Mouse (Mus musculus) ES-Bruce4 (cell line): ENCODE measurements around the gene Peli2. TPM values are rescaled to one million over a fixed set of nuclear protein-coding genes. Genes with fewer than 3 reads are reported as not detected.

Experiments used
- H3K27ac ChIP-seq: 2 replicates; pipeline ENCODE4 v1.5.1; 2012; ENCODE audit warnings: low read length, inconsistent platforms; ENCODE audit not compliant: insufficient read depth
- H3K27me3 ChIP-seq: 2 replicates; pipeline ENCODE4 v1.6.1; 2012; ENCODE audit warnings: mild to moderate bottlenecking, low read length, inconsistent platforms; ENCODE audit not compliant: control insufficient read depth, poor library complexity, insufficient read depth, severe bottlenecking
- H3K36me3 ChIP-seq: 2 replicates; pipeline ENCODE4 v1.6.1; 2012; ENCODE audit warnings: inconsistent platforms, mild to moderate bottlenecking, low read length, moderate library complexity; ENCODE audit not compliant: control insufficient read depth, poor library complexity, insufficient read depth, severe bottlenecking
- H3K4me1 ChIP-seq: one replicate; pipeline ENCODE4 v1.8.1; 2011; ENCODE audit warnings: low read length; ENCODE audit not compliant: control insufficient read depth, insufficient read depth
- H3K4me3 ChIP-seq: 2 replicates; pipeline ENCODE4 v1.5.1; 2011; ENCODE audit warnings: low read depth, mild to moderate bottlenecking, low read length
- H3K9ac ChIP-seq: 2 replicates; pipeline ENCODE4 v1.6.1; 2012; ENCODE audit warnings: low read depth, mild to moderate bottlenecking, inconsistent platforms; ENCODE audit not compliant: poor library complexity, severe bottlenecking
- H3K9me3 ChIP-seq: replicated peaks from 2 replicates; pipeline ENCODE4 v1.6.1; 2012; ENCODE audit warnings: mild to moderate bottlenecking, low read length, inconsistent platforms; ENCODE audit not compliant: control insufficient read depth, poor library complexity, insufficient read depth, severe bottlenecking
- CTCF ChIP-seq: IDR thresholded peaks from one replicate; pipeline ENCODE4 v1.8.1; 2011; ENCODE audit warnings: low read depth, low read length
- EP300 ChIP-seq: IDR thresholded peaks from 2 replicates; pipeline ENCODE4 v1.6.1; 2011; ENCODE audit warnings: low read depth, low read length; ENCODE audit not compliant: insufficient read depth
- POLR2A ChIP-seq: IDR thresholded peaks from one replicate; pipeline ENCODE4 v1.8.1; 2011; ENCODE audit warnings: low read length; ENCODE audit not compliant: insufficient read depth
- polyA plus RNA-seq: library from polyadenylated mRNA; stranded (reverse); fragments of >200 nt; gene quantifications from 2 replicates; pipeline ENCODE4 v1.2.4, GENCODE M21; 2011; ENCODE audit warnings: low read depth; ENCODE audit not compliant: missing spikeins, insufficient read depth, insufficient read length

Gene Peli2
- polyA plus RNA-seq, 1 experiment, result 7.4 TPM

DNA sequence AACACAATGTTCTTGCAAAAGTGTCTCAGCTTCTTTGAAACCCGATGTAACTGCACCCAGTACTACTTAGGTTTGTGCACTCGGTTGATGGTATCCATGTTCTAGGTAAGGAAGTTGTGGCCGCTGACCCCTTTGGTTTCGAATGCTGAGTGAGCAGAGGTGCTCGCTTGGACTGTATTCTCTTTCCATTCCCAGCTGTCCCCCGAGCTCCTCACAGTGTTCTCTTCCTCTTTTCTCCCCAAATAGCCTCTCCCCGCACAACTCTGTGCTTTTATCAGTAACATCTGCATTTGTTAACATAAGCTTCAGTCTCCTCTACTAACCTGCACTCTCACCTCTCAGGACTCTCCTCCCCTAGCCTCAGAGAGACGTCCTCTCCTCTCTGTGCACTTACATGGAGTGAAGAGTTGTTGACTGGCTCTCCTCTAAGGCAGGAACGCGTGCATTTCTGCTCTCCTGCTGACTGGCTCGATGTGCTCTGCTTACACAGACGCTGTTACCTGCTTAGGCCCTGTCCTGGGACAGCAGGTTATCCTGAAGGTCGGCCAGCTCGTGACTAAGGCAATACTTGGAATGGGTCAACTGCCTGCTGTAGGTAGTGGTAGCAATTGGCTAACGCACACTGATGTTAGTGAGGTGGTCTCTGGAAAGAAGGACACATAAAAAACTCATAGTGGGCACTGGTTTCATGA, 57.8 kb downstream of the Peli2 start:
- H3K36me3 ChIP-seq, result no peaks in the 10 kb centered on the region
- H3K4me3 ChIP-seq, result no peak overlapping the region
- H3K27ac ChIP-seq, result no peak overlapping the region
- H3K9ac ChIP-seq, result no peak overlapping the region
- no peak for TF ChIP-seq POLR2A
- no peak for TF ChIP-seq EP300
- TF ChIP-seq CTCF, result no peak
- H3K4me1 ChIP-seq, result no peaks in the 10 kb centered on the region
- H3K27me3 ChIP-seq, result no peaks in the 10 kb centered on the region
- no peaks in the 10 kb centered on the region; the same call in 1 of the 2 replicates for H3K9me3 ChIP-seq

DNA sequence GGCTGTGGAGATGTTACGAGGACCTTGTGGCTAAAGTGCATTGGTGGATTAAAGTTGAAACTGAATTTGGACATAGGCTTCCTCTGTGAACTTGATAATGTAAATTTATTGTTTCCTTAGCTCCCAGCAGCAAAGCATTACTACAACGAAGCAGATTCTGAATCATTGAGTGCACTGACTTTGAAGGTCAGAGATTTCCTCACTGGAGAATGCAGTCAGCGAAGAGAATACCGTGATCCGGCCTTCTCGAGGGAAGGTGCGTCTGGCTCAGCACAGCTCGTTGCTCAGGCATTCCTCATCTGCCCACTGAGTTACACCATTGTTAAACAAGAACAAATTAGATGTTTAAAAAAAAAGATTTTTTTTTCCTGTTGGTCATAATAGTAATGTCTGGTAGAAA, 58.4 kb downstream of the Peli2 start:
- Histone ChIP-seq H3K4me1 (no peaks in the 10 kb centered on the region), H3K27me3 (no peaks in the 10 kb centered on the region), H3K9me3 (no peaks in the 10 kb centered on the region; the same call in 1 of the 2 replicates), H3K9ac (no peak overlapping the region), H3K27ac (no peak overlapping the region), H3K36me3 (no peaks in the 10 kb centered on the region), H3K4me3 (no peak overlapping the region)
- TF ChIP-seq CTCF, result no peak
- TF ChIP-seq EP300, result no peak
- no peak for TF ChIP-seq POLR2A

DNA sequence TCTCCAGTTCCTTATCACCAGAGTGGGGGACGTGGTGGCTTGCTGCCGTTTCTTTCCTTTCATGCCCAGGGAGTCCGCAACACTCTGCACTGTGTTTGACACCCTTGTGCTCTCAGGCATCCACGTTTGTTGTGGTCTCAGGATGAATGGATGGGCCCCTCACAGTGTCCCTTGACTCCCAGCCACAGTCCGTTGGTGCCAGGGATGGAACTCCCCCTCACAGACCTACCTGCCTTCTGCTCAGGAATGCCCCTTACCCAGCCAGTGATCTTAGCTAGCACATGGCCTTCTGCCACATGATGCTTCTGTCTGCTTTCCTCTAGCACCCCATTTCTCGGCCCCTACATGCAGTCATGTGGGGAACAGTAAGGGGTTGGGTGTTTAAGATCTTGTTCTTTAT, 65.7 kb downstream of the Peli2 start:
- Histone ChIP-seq H3K36me3 (no peaks in the 10 kb centered on the region), H3K4me3 (no peak overlapping the region), H3K4me1 (no peaks in the 10 kb centered on the region), H3K9me3 (no peaks in the 10 kb centered on the region; the same call in 1 of the 2 replicates), H3K27me3 (no peaks in the 10 kb centered on the region), H3K27ac (no peak overlapping the region), H3K9ac (no peak overlapping the region)
- TF ChIP-seq POLR2A (no peak), CTCF (no peak), EP300 (no peak)

DNA sequence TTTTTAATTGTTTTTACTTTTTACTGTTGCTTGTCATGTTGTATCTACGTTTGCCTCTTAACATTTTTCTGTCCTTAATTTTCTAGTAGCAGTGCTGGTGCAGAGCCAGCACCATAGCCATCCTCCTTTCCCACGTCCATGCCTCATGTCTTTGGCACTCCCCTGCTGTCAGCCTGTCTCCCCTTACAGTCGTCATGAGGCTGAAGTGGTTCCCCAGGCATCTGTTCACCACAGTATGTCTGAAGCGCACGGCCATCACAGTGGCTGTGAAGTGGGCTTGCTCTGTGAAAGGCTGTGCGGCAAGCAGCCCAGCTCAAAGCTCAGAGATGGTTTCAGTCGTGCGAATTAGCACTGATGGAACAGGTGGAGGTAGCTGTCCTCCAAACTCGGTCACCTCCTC, 66.5 kb downstream of the Peli2 start:
- Histone ChIP-seq H3K4me3 (no peak overlapping the region), H3K9ac (no peak overlapping the region)

DNA sequence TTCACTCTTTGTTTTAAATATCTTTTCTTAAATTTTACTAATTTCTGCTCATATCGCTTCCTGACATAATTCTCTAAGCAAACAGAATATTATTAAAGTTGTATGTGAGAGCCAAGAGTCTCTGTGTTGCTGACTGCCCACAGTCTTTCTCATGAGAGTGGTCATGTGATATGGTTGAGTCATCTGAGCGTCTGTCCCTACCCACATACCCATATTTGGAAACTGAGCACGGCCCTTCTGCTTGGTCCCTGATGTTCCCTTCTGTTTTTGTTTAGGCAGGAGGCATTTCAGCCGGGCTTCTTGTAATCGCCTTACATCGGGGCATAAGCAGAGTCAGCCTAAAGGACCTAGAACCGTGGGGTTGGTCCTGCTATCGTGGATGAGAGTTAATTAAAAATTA, 68.7 kb downstream of the Peli2 start:
- H3K9ac ChIP-seq, result no peak overlapping the region
- no peaks in the 10 kb centered on the region for H3K4me1 ChIP-seq
- H3K27ac ChIP-seq, result no peak overlapping the region
- no peaks in the 10 kb centered on the region for H3K27me3 ChIP-seq
- H3K9me3 ChIP-seq, result no peaks in the 10 kb centered on the region
- no peaks in the 10 kb centered on the region for H3K36me3 ChIP-seq
- TF ChIP-seq POLR2A (no peak), CTCF (no peak), EP300 (no peak)
- no peak overlapping the region for H3K4me3 ChIP-seq

More for the DNA sequence above, 66.5 kb downstream of the Peli2 start:
- Histone ChIP-seq H3K9me3 (no peaks in the 10 kb centered on the region; the same call in 1 of the 2 replicates), H3K4me1 (no peaks in the 10 kb centered on the region), H3K36me3 (no peaks in the 10 kb centered on the region), H3K27ac (no peak overlapping the region), H3K27me3 (no peaks in the 10 kb centered on the region)
- TF ChIP-seq CTCF, result no peak
- TF ChIP-seq POLR2A, result no peak
- no peak for TF ChIP-seq EP300

DNA sequence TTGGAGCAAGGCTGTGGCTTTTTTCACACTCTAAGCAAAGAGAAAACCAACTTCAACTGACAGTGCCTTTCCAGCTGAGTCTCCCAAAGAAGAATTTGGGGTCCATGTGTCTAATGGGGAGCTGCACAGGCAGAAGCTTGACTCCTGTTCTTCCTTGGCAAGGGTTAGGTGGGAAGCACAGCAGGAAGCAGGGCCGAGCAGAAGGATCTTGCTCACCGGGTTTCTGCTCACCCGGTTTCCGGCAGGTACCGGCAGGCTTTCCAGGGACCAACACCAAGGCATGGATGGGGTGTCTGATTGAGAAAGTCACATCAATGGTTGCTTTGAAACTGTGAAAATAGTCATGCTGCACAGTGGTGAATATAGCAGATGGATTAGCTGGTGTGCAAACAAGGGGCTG, 70.3 kb downstream of the Peli2 start:
- H3K4me1 ChIP-seq, result no peaks in the 10 kb centered on the region
- H3K9ac ChIP-seq, result no peak overlapping the region

More for the DNA sequence above, 70.3 kb downstream of the Peli2 start:
- no peak for TF ChIP-seq POLR2A
- no peak for TF ChIP-seq CTCF
- no peak for TF ChIP-seq EP300
- Histone ChIP-seq H3K36me3 (no peaks in the 10 kb centered on the region), H3K27ac (no peak overlapping the region), H3K4me3 (no peak overlapping the region), H3K9me3 (no peaks in the 10 kb centered on the region), H3K27me3 (no peaks in the 10 kb centered on the region)
